Mouse (Mus musculus) testis, adult 2 months (tissue): ENCODE data around the gene Cacna1a. TPM values are rescaled to one million over a fixed set of nuclear protein-coding genes. Genes with fewer than 3 reads are reported as not detected.

Experiments
- H3K27ac ChIP-seq: fragments of 200-500 bp; 2 replicates; pipeline ENCODE4 v1.5.1; 2012; ENCODE audit warnings: low read depth, low read length; ENCODE audit not compliant: control insufficient read depth, insufficient read depth
- H3K27me3 ChIP-seq: fragments of 200-500 bp; 2 replicates; pipeline ENCODE4 v1.6.1; 2012; ENCODE audit warnings: mild to moderate bottlenecking, low read length, moderate library complexity; ENCODE audit not compliant: control insufficient read depth, insufficient read depth
- H3K36me3 ChIP-seq: fragments of 200-500 bp; 2 replicates; pipeline ENCODE4 v1.6.1; 2012; ENCODE audit warnings: mild to moderate bottlenecking, low read length; ENCODE audit not compliant: control insufficient read depth, insufficient read depth
- H3K4me1 ChIP-seq: fragments of 200-500 bp; 2 replicates; pipeline ENCODE4 v1.6.1; 2012; ENCODE audit warnings: low read length; ENCODE audit not compliant: control insufficient read depth, insufficient read depth
- H3K4me3 ChIP-seq: fragments of 200-500 bp; 2 replicates; pipeline ENCODE4 v1.5.1; 2012; ENCODE audit warnings: low read depth, mild to moderate bottlenecking, low read length, moderate library complexity, mixed read lengths; ENCODE audit not compliant: control insufficient read depth
- CTCF ChIP-seq: fragments of 200-500 bp; IDR thresholded peaks from 2 replicates; pipeline ENCODE4 v1.5.1; 2012; ENCODE audit warnings: low read depth, mild to moderate bottlenecking, inconsistent platforms, low read length, moderate library complexity; ENCODE audit not compliant: control insufficient read depth, insufficient read depth, insufficient replicate concordance
- POLR2A ChIP-seq: fragments of 200-500 bp; IDR thresholded peaks from 2 replicates; pipeline ENCODE4 v1.6.1; 2012; ENCODE audit warnings: low read depth, mild to moderate bottlenecking, inconsistent platforms, low read length, moderate library complexity; ENCODE audit not compliant: control insufficient read depth
- polyA plus RNA-seq: library from polyadenylated mRNA; depleted of rRNA; stranded (reverse); fragments of >200 nt; gene quantifications from 2 replicates; pipeline ENCODE4 v1.2.3, GENCODE M21; 2012

The Cacna1a gene
- polyA plus RNA-seq, 1 experiment: 10.3 TPM

DNA sequence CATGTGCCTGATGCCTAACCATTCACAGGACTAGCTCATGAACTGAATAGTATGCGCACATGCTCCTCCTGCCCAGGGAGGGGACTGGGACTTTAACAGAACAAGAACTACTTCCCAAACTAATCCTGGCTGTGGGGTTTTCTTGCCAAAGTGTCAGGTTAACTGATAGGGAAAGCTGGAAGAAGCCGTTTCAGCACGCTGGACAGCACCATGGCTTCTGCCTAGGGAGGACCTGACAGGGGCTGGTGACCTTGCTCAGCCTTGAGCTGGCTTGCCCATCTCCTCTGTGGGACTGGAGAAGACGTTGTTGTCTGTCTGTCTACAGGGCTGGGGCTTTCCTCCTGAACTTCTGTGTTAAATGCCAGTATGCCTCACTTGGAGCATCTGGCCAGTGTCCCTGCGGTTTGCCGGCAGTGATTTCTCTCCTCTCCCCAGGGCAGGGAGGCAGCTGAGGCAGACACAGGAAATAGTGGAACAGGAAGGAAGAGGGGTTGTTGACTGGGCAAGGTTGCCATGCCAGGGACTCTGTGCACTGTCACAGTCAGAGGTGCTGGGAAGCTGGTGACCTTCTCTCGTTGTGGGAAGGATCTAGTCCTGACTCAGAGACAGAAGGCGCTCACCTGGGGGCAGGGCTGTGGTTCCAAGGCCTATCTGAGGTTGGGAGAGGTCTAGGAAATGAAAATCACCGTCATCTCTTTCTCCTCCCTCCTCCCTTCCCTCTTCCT lies 83.2 kb downstream of the Cacna1a start:
- no peaks in the 10 kb centered on the region for H3K4me1 ChIP-seq
- no peaks in the 10 kb centered on the region for H3K27me3 ChIP-seq
- no peak overlapping the region for H3K27ac ChIP-seq
- TF ChIP-seq CTCF: no peak
- no peak for TF ChIP-seq POLR2A
- H3K36me3 ChIP-seq: no peaks in the 10 kb centered on the region
- H3K4me3 ChIP-seq: no peak overlapping the region

DNA sequence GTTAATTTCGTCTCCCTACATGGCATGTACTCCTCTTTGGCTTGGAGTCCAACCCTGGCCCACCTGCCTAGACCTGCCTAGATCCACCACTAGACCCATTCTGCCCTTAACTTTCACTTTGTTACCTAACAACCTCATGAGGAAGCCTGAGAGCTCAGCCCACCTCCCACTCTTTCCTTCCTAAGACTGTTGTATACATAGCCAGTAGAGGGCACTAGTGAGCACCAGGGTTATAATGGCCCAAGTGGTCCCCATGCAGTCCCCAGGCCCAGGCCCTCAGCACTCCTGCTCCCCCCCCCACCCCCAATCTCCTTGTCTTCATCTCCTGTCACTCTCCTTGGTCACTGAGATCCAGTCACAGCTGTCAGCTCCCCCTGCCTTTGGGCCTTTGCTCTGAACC lies 86.2 kb downstream of the Cacna1a start:
- TF ChIP-seq POLR2A: no peak
- TF ChIP-seq CTCF: peak; percentile 29; the same call in 1 of the 2 replicates
- no peaks in the 10 kb centered on the region for H3K4me1 ChIP-seq
- no peaks in the 10 kb centered on the region for H3K27me3 ChIP-seq
- H3K4me3 ChIP-seq: no peak overlapping the region
- no peaks in the 10 kb centered on the region for H3K36me3 ChIP-seq
- no peak overlapping the region for H3K27ac ChIP-seq

- H3K4me3 ChIP-seq: no peak overlapping the region
- TF ChIP-seq CTCF (no peak), POLR2A (no peak)
- no peaks in the 10 kb centered on the region for H3K27me3 ChIP-seq
- no peaks in the 10 kb centered on the region for H3K36me3 ChIP-seq
- H3K27ac ChIP-seq: no peak overlapping the region
- H3K4me1 ChIP-seq: no peaks in the 10 kb centered on the region
Observed at GRCm38 (mm10) chr8:84477341-84477740, 89.1 kb downstream of the Cacna1a start.

DNA sequence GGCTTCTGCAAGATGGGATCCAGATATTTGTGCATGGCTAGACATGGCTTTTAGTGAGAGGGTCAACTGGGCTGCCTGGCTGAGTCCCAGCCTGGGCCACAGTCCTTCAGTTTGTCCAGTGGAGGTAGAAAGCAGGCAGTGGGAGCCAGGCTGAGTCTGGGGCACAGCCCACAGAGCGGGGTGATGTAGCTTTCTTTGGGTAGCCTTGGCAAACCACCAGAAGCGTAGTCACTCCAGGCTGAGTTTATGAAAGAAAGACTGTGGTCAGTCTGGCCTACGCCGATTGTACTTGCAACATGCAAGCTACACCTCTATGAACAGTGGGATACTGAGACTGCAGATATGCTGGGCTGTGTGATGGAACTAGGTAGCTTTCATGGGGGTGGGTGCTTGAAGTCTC lies 94.8 kb downstream of the Cacna1a start:
- TF ChIP-seq POLR2A: no peak
- TF ChIP-seq CTCF: no peak
- no peaks in the 10 kb centered on the region for H3K27me3 ChIP-seq
- no peaks in the 10 kb centered on the region for H3K36me3 ChIP-seq
- H3K4me1 ChIP-seq: no peaks in the 10 kb centered on the region
- no peak overlapping the region for H3K27ac ChIP-seq
- H3K4me3 ChIP-seq: no peak overlapping the region

GRCm38 (mm10) chr8:84485366-84485765 lies 97.1 kb downstream of the Cacna1a start:
- TF ChIP-seq POLR2A (no peak), CTCF (no peak)
- Histone ChIP-seq H3K36me3 (no peaks in the 10 kb centered on the region), H3K4me1 (no peaks in the 10 kb centered on the region)

GRCm38 (mm10) chr8:84485864-84486263 lies 97.6 kb downstream of the Cacna1a start:
- no peak for TF ChIP-seq POLR2A
- no peak for TF ChIP-seq CTCF
- no peaks in the 10 kb centered on the region for H3K4me1 ChIP-seq
- no peaks in the 10 kb centered on the region for H3K36me3 ChIP-seq
- no peaks in the 10 kb centered on the region for H3K27me3 ChIP-seq
- no peak overlapping the region for H3K4me3 ChIP-seq
- no peak overlapping the region for H3K27ac ChIP-seq

More at GRCm38 (mm10) chr8:84485366-84485765, 97.1 kb downstream of the Cacna1a start:
- no peak overlapping the region for H3K4me3 ChIP-seq
- no peaks in the 10 kb centered on the region for H3K27me3 ChIP-seq
- no peak overlapping the region for H3K27ac ChIP-seq

GRCm38 (mm10) chr8:84489223-84489622 lies 101.0 kb downstream of the Cacna1a start:
- H3K4me1 ChIP-seq: no peaks in the 10 kb centered on the region
- H3K27ac ChIP-seq: no peak overlapping the region
- no peak overlapping the region for H3K4me3 ChIP-seq
- TF ChIP-seq CTCF: no peak
- no peaks in the 10 kb centered on the region for H3K36me3 ChIP-seq
- H3K27me3 ChIP-seq: no peaks in the 10 kb centered on the region

DNA sequence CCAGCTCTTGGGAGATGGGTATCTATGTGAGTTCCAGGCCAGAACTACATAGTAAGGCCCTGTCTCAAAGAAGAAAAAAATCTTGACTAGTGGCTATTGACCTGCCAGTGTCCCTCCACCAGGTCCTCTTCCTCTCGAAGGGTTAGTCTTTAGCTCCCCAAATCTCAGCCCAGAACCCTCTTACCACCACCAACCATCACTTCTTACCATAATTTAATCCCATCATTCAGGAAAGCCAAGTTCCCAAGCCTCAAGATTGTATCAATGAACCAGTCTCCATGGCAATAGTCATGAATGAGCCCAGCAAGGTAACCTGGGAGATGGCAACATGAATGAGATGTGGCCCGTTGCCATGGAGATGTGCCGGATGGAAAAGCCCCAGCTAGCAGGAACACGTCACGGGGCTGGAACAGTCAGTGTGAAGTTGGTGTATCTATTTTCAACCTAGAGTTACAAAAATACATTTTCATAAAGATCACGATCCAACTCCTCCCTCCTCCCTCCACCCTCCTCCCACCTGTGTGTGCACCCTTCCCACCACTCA lies 106.4 kb downstream of the Cacna1a start:
- Histone ChIP-seq H3K4me1 (no peaks in the 10 kb centered on the region), H3K27me3 (no peaks in the 10 kb centered on the region), H3K4me3 (no peak overlapping the region), H3K27ac (no peak overlapping the region), H3K36me3 (no peaks in the 10 kb centered on the region)
- TF ChIP-seq CTCF: no peak
- no peak for TF ChIP-seq POLR2A
